Mouse (Mus musculus) CH12.LX (cell line): ENCODE data around the gene Cckbr. TPM values are rescaled to one million over a fixed set of nuclear protein-coding genes. Genes with fewer than 3 reads are reported as not detected.
"Not testable (repeated sequence)": the region's sequence is repeated elsewhere in the genome, so short reads cannot be mapped to it uniquely, and the experiment has no call there.

Source experiments
- DNase-seq: peaks from one replicate; pipeline ENCODE4 v3.0.0-alpha.2; 2013; ENCODE audit errors: extremely low read depth
- H3K27ac ChIP-seq: 2 replicates; pipeline ENCODE4 v1.5.1; 2012; ENCODE audit warnings: low read depth, mild to moderate bottlenecking, control low read depth, moderate library complexity; ENCODE audit not compliant: insufficient read depth
- H3K27me3 ChIP-seq: replicated peaks from 2 replicates; pipeline ENCODE3; 2012; ENCODE audit warnings: inconsistent platforms
- H3K36me3 ChIP-seq, 2 experiments: replicated peaks in 1 of 2; 2 replicates each; pipeline versions ENCODE3 to v1.6.1; 2012; ENCODE audit warnings: inconsistent platforms in 1 of 2, low read length in 1 of 2, mild to moderate bottlenecking in 1 of 2, mixed read lengths in 1 of 2, moderate library complexity in 1 of 2; ENCODE audit not compliant: control insufficient read depth in 1 of 2, insufficient read depth in 1 of 2
- H3K4me1 ChIP-seq, 2 experiments: 2 replicates each; pipeline ENCODE4 v1.6.1; 2012; ENCODE audit warnings: inconsistent platforms in 1 of 2, moderate library complexity in 1 of 2; ENCODE audit not compliant: insufficient read depth in 2 of 2, control insufficient read depth in 1 of 2
- H3K4me2 ChIP-seq: 2 replicates; pipeline ENCODE4 v1.6.1; 2012; ENCODE audit warnings: low read depth, mild to moderate bottlenecking, control low read depth; ENCODE audit not compliant: poor library complexity, insufficient read depth, severe bottlenecking
- H3K4me3 ChIP-seq, 3 experiments: fragments of 150-350 bp in 1 of 3; sonication (generic) in 1 of 3; replicated peaks in 1 of 3; 2 replicates each; pipeline versions ENCODE3 to v1.5.1; 2011 to 2012; ENCODE audit warnings: low read depth in 2 of 3, low read length in 2 of 3, mild to moderate bottlenecking in 2 of 3, moderate library complexity in 2 of 3, control low read depth in 1 of 3, improper control_type of control experiment in 1 of 3, inconsistent platforms in 1 of 3, mixed read lengths in 1 of 3; ENCODE audit not compliant: poor library complexity in 1 of 3
- H3K79me2 ChIP-seq: replicated peaks from 2 replicates; pipeline ENCODE4 v1.6.1; 2012; ENCODE audit warnings: mild to moderate bottlenecking, moderate library complexity; ENCODE audit not compliant: control insufficient read depth, poor library complexity, insufficient read depth, severe bottlenecking; ENCODE audit errors: extremely low read depth
- H3K9ac ChIP-seq: 2 replicates; pipeline ENCODE4 v1.6.1; 2012; ENCODE audit warnings: low read depth, mild to moderate bottlenecking, control low read depth, moderate library complexity; ENCODE audit not compliant: insufficient read depth
- H3K9me3 ChIP-seq: replicated peaks from 2 replicates; pipeline ENCODE3; 2012; ENCODE audit warnings: low read length, inconsistent platforms, mixed read lengths
- CTCF ChIP-seq, 2 experiments: IDR thresholded peaks in 1 of 2; conservative IDR thresholded peaks in 1 of 2; 2 replicates each; pipeline ENCODE4 v1.5.1; 2011 to 2012; ENCODE audit warnings: low read depth in 2 of 2, low read length in 2 of 2, improper control_type of control experiment in 1 of 2, inconsistent platforms in 1 of 2, mild to moderate bottlenecking in 1 of 2, moderate library complexity in 1 of 2
- ELF1 ChIP-seq: IDR thresholded peaks from 2 replicates; pipeline ENCODE4 v1.6.1; 2014; ENCODE audit warnings: low read depth, mild to moderate bottlenecking, inconsistent platforms, low read length, improper control_type of control experiment
- GABPA ChIP-seq: IDR thresholded peaks from 2 replicates; pipeline ENCODE4 v1.6.1; 2012; ENCODE audit warnings: low read depth, low read length, improper control_type of control experiment, inconsistent platforms; ENCODE audit not compliant: insufficient replicate concordance
- HCFC1 ChIP-seq: IDR thresholded peaks from 2 replicates; pipeline ENCODE4 v1.6.1; 2012; ENCODE audit warnings: low read depth, mild to moderate bottlenecking, inconsistent platforms, low read length, improper control_type of control experiment
- JUN ChIP-seq: IDR thresholded peaks from 2 replicates; pipeline ENCODE4 v1.6.1; 2011; ENCODE audit warnings: low read depth, mild to moderate bottlenecking, low read length, improper control_type of control experiment, moderate library complexity; ENCODE audit not compliant: insufficient read depth
- JUND ChIP-seq: conservative IDR thresholded peaks from 2 replicates; pipeline ENCODE4 v1.6.1; 2011; ENCODE audit warnings: low read depth, low read length, improper control_type of control experiment
- MAX ChIP-seq: IDR thresholded peaks from 2 replicates; pipeline ENCODE4 v1.6.1; 2011; ENCODE audit warnings: low read length, improper control_type of control experiment
- NELFE ChIP-seq: IDR thresholded peaks from 2 replicates; pipeline ENCODE4 v1.6.1; 2011; ENCODE audit warnings: low read depth, low read length, improper control_type of control experiment
- PAX5 ChIP-seq: IDR thresholded peaks from 2 replicates; pipeline ENCODE4 v1.6.1; 2012; ENCODE audit warnings: low read length, inconsistent platforms, mixed read lengths
- POLR2A ChIP-seq: IDR thresholded peaks from 2 replicates; pipeline ENCODE4 v1.6.1; 2011; ENCODE audit warnings: low read depth, mild to moderate bottlenecking, improper control_type of control experiment, low read length
- RAD21 ChIP-seq: IDR thresholded peaks from 2 replicates; pipeline ENCODE4 v1.6.1; 2011; ENCODE audit warnings: low read depth, mild to moderate bottlenecking, low read length, improper control_type of control experiment, moderate library complexity
- RCOR1 ChIP-seq: conservative IDR thresholded peaks from 2 replicates; pipeline ENCODE4 v1.6.1; 2012; ENCODE audit warnings: low read depth, mild to moderate bottlenecking, inconsistent platforms, low read length, improper control_type of control experiment
- SMC3 ChIP-seq: IDR thresholded peaks from 2 replicates; pipeline ENCODE4 v1.6.1; 2011; ENCODE audit warnings: low read depth, low read length, improper control_type of control experiment
- TBP ChIP-seq: conservative IDR thresholded peaks from 2 replicates; pipeline ENCODE4 v1.6.1; 2011; ENCODE audit warnings: low read depth, low read length, improper control_type of control experiment
- USF1 ChIP-seq: IDR thresholded peaks from 2 replicates; pipeline ENCODE4 v1.6.1; 2014; ENCODE audit warnings: low read depth, mild to moderate bottlenecking, inconsistent platforms, low read length, improper control_type of control experiment
- USF2 ChIP-seq: conservative IDR thresholded peaks from 2 replicates; pipeline ENCODE4 v1.6.1; 2011; ENCODE audit warnings: low read depth, low read length, improper control_type of control experiment
- ZC3H11A ChIP-seq: IDR thresholded peaks from 2 replicates; pipeline ENCODE4 v1.6.1; 2012; ENCODE audit warnings: low read depth, mild to moderate bottlenecking, inconsistent platforms, low read length, improper control_type of control experiment
- ZKSCAN1 ChIP-seq: IDR thresholded peaks from 2 replicates; pipeline ENCODE4 v1.6.1; 2012; ENCODE audit warnings: low read depth, inconsistent platforms, low read length, improper control_type of control experiment, borderline replicate concordance
- ZMIZ1 ChIP-seq: IDR thresholded peaks from 2 replicates; pipeline ENCODE4 v1.6.1; 2012; ENCODE audit warnings: low read depth, mild to moderate bottlenecking, inconsistent platforms, low read length, improper control_type of control experiment
- dilution Hi-C: fragments of 300-500 bp; cut with MboI; formaldehyde crosslinking; loops from 2 replicates; pipeline ENCODE4 v1.14.3; 2020; ENCODE audit warnings: low sequenced_read_pairs; ENCODE audit not compliant: extremely low pct_unique_long_range_greater_than_20kb, extremely low pct_ligation_motif_present
- in situ Hi-C: fragments of 300-500 bp; cut with MboI; formaldehyde crosslinking; loops from 3 replicates; pipeline ENCODE4 v1.14.3; 2019; ENCODE audit warnings: low sequenced_read_pairs, low pct_ligation_motif_present, low pct_unique_long_range_greater_than_20kb, mixed read lengths
- polyA plus RNA-seq: library from polyadenylated mRNA; unstranded; fragments of >175 nt; gene quantifications from 2 replicates; pipeline ENCODE4 v1.2.1, GENCODE M21; 2012; ENCODE audit warnings: low read depth; ENCODE audit not compliant: insufficient read length
- total RNA-seq, 2 experiments: library from RNA; depleted of rRNA; stranded (reverse); fragments of 300-350 nt in 1 of 2; fragments of >200 nt in 1 of 2; gene quantifications; 2 replicates each; pipeline ENCODE4 v1.2.3; 2012 to 2014

Cckbr gene
- total and polyA plus RNA-seq, 3 experiments, result not detected

DNA sequence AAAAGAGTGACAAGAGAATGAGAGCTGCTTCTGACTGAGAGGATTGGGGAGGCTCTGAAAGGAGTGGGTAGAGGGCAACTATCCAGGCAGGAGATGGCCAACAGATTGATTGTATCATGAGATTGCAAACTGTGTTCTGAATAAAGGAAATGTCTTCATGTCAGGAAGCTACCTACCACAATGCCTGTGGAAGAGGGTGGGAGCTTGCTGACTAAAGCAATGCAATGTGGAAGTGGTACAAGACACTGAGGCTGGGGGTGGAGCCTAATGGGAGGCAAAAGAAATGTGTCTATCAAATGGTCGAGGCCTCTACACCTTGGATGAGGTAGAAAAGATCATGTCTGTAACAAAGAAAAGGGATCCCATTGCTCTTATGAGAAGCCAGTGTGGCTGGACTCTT is 19.2 kb upstream of the Cckbr start:
- no peak overlapping the region for H3K27ac ChIP-seq
- dilution Hi-C loops (no loop called here), in situ Hi-C loops (loop anchor here (10.0 kb wide), 1 partner anchor 118 kb away; no protein-coding TSS in a partner anchor)
- H3K9ac ChIP-seq, result no peak overlapping the region
- DNase-seq, result no peak
- no peaks in the 10 kb centered on the region for H3K4me1 ChIP-seq
- H3K27me3 ChIP-seq, result peaks cover 42% of the 10 kb centered on the region
- no peaks in the 10 kb centered on the region for H3K79me2 ChIP-seq
- H3K9me3 ChIP-seq, result no peaks in the 10 kb centered on the region
- no peak overlapping the region for H3K4me2 ChIP-seq
- H3K4me3 ChIP-seq, result no peak overlapping the region
- no peak for TF ChIP-seq ZKSCAN1
- H3K36me3 ChIP-seq, result no peaks in the 10 kb centered on the region

DNA sequence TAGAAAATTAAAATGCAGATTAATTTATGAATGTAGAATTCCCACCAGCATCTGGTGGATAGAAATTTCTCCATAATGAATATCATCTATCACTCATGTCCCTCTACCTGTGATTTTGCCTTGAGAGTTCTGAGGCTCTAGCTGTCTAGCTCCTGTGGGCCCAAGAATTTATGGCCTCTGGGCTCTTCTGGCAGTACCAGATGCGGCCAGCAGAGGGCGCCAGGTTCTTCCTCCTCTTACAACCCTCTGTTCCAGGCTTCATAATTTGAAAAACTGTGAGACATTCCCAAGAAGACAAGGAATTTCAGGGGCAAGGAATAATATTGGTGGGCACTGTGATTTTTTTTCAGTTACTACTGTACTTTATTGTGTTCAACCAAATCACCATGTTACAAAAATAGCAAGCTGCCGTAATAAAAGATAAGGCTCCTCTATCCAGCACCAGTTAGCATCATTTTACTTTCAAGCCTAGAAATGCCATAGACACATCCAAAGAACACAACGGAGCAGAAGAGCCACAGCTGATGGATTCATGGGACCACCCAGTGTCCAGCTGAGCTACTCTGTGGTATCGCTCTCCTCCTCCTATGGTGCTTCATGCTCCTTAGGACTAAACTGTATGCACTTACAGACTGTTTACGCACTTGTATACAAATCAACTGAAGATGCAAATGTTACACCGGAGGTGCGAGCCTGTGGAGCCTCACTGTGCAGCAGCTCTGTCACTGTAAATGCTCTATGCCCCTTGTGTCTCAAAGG is 13.5 kb upstream of the Cckbr start:
- H3K9me3 ChIP-seq, H3K36me3 ChIP-seq, in situ Hi-C loops, H3K4me2 ChIP-seq: not testable (repeated sequence)
- H3K27me3 ChIP-seq, result peaks cover 18% of the 10 kb centered on the region
- peak; percentile 82 for TF ChIP-seq SMC3
- peak; percentile 85 to 86 for TF ChIP-seq CTCF (conservative IDR thresholded peaks at IDR 0.05 in 1 of 2, IDR thresholded peaks at IDR 0.05 in 1 of 2; ENCODE audit: low read depth in 2 of 2, low read length in 2 of 2)
- TF ChIP-seq RAD21, result peak; percentile 53
- TF ChIP-seq, all 38 proteins: peak for 3; not testable (repeated sequence) for 35
- H3K4me3 ChIP-seq, H3K4me1 ChIP-seq, dilution Hi-C loops, H3K27ac ChIP-seq, H3K9ac ChIP-seq, H3K79me2 ChIP-seq: not testable (repeated sequence)
- DNase-seq, result peak; percentile 50

DNA sequence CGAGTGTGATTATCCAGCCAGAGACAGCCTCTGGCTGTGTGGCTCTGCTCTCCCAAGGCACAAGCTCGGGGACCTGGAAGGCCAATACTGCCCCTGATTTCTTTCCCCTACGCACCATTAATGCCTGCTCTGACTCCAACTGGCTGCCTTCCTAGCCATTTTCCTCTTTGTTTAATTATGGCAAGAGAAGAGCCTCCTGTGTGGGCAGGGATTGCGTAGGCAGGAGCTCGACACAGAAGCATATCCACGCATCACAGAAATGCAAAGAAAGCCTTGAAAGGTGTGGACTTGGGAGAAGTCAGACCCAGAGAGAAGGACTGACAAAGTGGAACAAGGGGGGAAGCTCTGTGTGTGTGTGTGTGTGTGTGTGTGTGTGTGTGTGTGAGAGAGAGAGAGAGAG is 11.1 kb upstream of the Cckbr start:
- Histone ChIP-seq H3K36me3 (no peaks in the 10 kb centered on the region), H3K27ac (no peak overlapping the region), H3K4me1 (no peaks in the 10 kb centered on the region), H3K9me3 (no peaks in the 10 kb centered on the region), H3K4me3 (no peak overlapping the region), H3K27me3 (peaks cover 6% of the 10 kb centered on the region), H3K79me2 (no peaks in the 10 kb centered on the region), H3K4me2 (no peak overlapping the region), H3K9ac (no peak overlapping the region)
- DNase-seq, result no peak
- in situ Hi-C loops, result no loop called here
- TF ChIP-seq USF1 (no peak), PAX5 (no peak), MAX (no peak), USF2 (no peak), POLR2A (no peak), TBP (no peak), JUN (no peak), HCFC1 (no peak), JUND (no peak), CTCF (conservative IDR thresholded peaks at IDR 0.05 in 1 of 2, IDR thresholded peaks at IDR 0.05 in 1 of 2; ENCODE audit: low read depth in 2 of 2, low read length in 2 of 2) (no peak), ZC3H11A (no peak), NELFE (no peak), ZMIZ1 (no peak), RCOR1 (no peak), ZKSCAN1 (no peak), GABPA (no peak), ELF1 (no peak)
- dilution Hi-C loops, result no loop called here
